Mouse (Mus musculus) lung, postnatal 0 days (tissue): Measurements from ENCODE around the gene Gm5128.
"Not testable (repeated sequence)": the region's sequence is repeated elsewhere in the genome, so short reads cannot be mapped to it uniquely, and the experiment has no call there.

Experiments
- CTCF ChIP-seq: IDR thresholded peaks from 2 replicates; pipeline ENCODE4 v1.5.1; 2016; ENCODE audit warnings: antibody characterized with exemption, mild to moderate bottlenecking
- EP300 ChIP-seq: IDR thresholded peaks from 2 replicates; pipeline ENCODE4 v1.6.1; 2016; ENCODE audit warnings: antibody characterized with exemption, mild to moderate bottlenecking, control low read depth

- not testable (repeated sequence) for TF ChIP-seq CTCF, EP300
Observed at GRCm38 (mm10) chrX:135421824-135422223, 48.7 kb downstream of the Gm5128 start.
